Mouse (Mus musculus) bone marrow, adult 2 months (tissue): ENCODE measurements around the gene Rec8.

Experiments
- CTCF ChIP-seq: fragments of 200-500 bp; IDR thresholded peaks from 2 replicates; pipeline ENCODE4 v1.5.1; 2011; ENCODE audit warnings: low read length, control low read depth; ENCODE audit not compliant: control insufficient read depth, insufficient read depth
- POLR2A ChIP-seq: fragments of 200-500 bp; IDR thresholded peaks from 2 replicates; pipeline ENCODE4 v1.6.1; 2011; ENCODE audit warnings: low read depth, mild to moderate bottlenecking, control low read depth, low read length, borderline replicate concordance; ENCODE audit not compliant: control insufficient read depth

GRCm38 (mm10) chr14:55589271-55589670 lies 28.6 kb upstream of the Rec8 start:
- TF ChIP-seq CTCF (no peak), POLR2A (no peak)
